Mouse (Mus musculus) MEL (cell line): Measurements from ENCODE around the gene Cdc123.

Source experiments
- BHLHE40 ChIP-seq: IDR thresholded peaks from 2 replicates; pipeline ENCODE4 v1.6.1; 2012; ENCODE audit warnings: low read depth, mild to moderate bottlenecking, inconsistent platforms, low read length, improper control_type of control experiment, borderline replicate concordance
- CTCF ChIP-seq, 3 experiments: IDR thresholded peaks in 2 of 3; conservative IDR thresholded peaks in 1 of 3; 2 replicates each; pipeline ENCODE4 v1.5.1; 2011 to 2012; ENCODE audit warnings: low read length in 3 of 3, low read depth in 2 of 3, mild to moderate bottlenecking in 2 of 3, improper control_type of control experiment in 1 of 3, inconsistent platforms in 1 of 3, mixed read lengths in 1 of 3, moderate library complexity in 1 of 3; ENCODE audit not compliant: control insufficient read depth in 1 of 3, insufficient read depth in 1 of 3, poor library complexity in 1 of 3, severe bottlenecking in 1 of 3
- EP300 ChIP-seq, 2 experiments: IDR thresholded peaks; 2 replicates each; pipeline ENCODE4 v1.6.1; 2011; ENCODE audit warnings: improper control_type of control experiment in 2 of 2, low read length in 2 of 2, low read depth in 1 of 2, mild to moderate bottlenecking in 1 of 2
- GATA1 ChIP-seq: IDR thresholded peaks from 2 replicates; pipeline ENCODE4 v1.6.1; 2011; ENCODE audit warnings: low read depth, low read length, improper control_type of control experiment

DNA sequence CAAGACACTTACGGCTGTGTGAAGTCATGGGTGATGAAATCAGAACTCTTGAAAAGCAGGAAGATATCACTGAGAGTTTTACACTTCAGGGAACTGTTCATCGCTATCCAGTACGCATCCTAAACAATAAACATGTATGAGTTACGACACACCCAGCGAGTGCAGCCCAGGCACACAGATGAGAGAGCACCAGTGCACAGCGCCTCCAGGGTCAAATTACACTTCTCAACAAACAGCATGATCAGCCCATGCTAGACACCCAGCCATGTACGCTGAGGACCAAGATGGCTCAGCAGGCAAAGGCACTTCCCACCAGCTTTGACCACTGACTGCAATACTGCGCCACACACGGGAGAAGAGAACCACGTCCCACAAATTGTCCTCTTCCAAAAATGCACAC, 23.7 kb downstream of the Cdc123 start:
- no peak for TF ChIP-seq EP300 (IDR thresholded peaks at IDR 0.05; ENCODE audit: low read depth in 1 of 2, low read length in 2 of 2)
- no peak for TF ChIP-seq GATA1
- no peak for TF ChIP-seq BHLHE40
- TF ChIP-seq CTCF (IDR thresholded peaks at IDR 0.05 in 2 of 3, conservative IDR thresholded peaks at IDR 0.05 in 1 of 3; ENCODE audit: control insufficient read depth in 1 of 3, insufficient read depth in 1 of 3, low read depth in 2 of 3, low read length in 3 of 3, poor library complexity in 1 of 3, severe bottlenecking in 1 of 3): no peak
